Mouse (Mus musculus) small intestine, adult 2 months (tissue): ENCODE measurements around the gene Ugt1a7c. TPM values are rescaled to one million over a fixed set of nuclear protein-coding genes. Genes with fewer than 3 reads are reported as not detected.
"Not testable (repeated sequence)": the region's sequence is repeated elsewhere in the genome, so short reads cannot be mapped to it uniquely, and the experiment has no call there.

Source experiments
- H3K27ac ChIP-seq: fragments of 200-500 bp; 2 replicates; pipeline ENCODE4 v1.5.1; 2012; ENCODE audit warnings: low read depth, low read length, control low read depth, inconsistent platforms; ENCODE audit not compliant: insufficient read depth
- H3K27me3 ChIP-seq: fragments of 200-500 bp; 2 replicates; pipeline ENCODE4 v1.6.1; 2012; ENCODE audit warnings: mild to moderate bottlenecking, moderate library complexity, low read length, inconsistent platforms; ENCODE audit not compliant: control insufficient read depth, insufficient read depth
- H3K36me3 ChIP-seq: fragments of 200-500 bp; 2 replicates; pipeline ENCODE4 v1.6.1; 2012; ENCODE audit warnings: mild to moderate bottlenecking, low read length, control low read depth, inconsistent platforms; ENCODE audit not compliant: control insufficient read depth, insufficient read depth
- H3K4me1 ChIP-seq: fragments of 200-500 bp; 2 replicates; pipeline ENCODE4 v1.6.1; 2012; ENCODE audit warnings: low read length, inconsistent platforms, mixed read lengths; ENCODE audit not compliant: control insufficient read depth, insufficient read depth, insufficient read length
- H3K4me3 ChIP-seq: fragments of 200-500 bp; 2 replicates; pipeline ENCODE4 v1.5.1; 2012; ENCODE audit warnings: low read depth, mild to moderate bottlenecking, control low read depth, inconsistent platforms, low read length, moderate library complexity
- CTCF ChIP-seq: fragments of 200-500 bp; IDR thresholded peaks from 2 replicates; pipeline ENCODE4 v1.5.1; 2012; ENCODE audit warnings: low read depth, mild to moderate bottlenecking, control low read depth, inconsistent platforms, low read length, moderate library complexity, mixed read lengths; ENCODE audit not compliant: insufficient replicate concordance, insufficient read length; ENCODE audit errors: extremely low read depth
- POLR2A ChIP-seq: fragments of 200-500 bp; IDR thresholded peaks from 2 replicates; pipeline ENCODE4 v1.6.1; 2012; ENCODE audit warnings: low read depth, mild to moderate bottlenecking, control low read depth, inconsistent platforms, low read length, moderate library complexity
- WGBS: fragments of 180-500 bp; shearing (Covaris S2); methylation state at CpG from one replicate; pipeline ENCODE4 v1.1.7; 2018; 5-methylcytosine and 5-hydroxymethylcytosine counted together
- polyA plus RNA-seq: library from polyadenylated mRNA; depleted of rRNA; stranded (reverse); fragments of >200 nt; gene quantifications from 2 replicates; pipeline ENCODE4 v1.2.3, GENCODE M21; 2012

Ugt1a7c gene
- polyA plus RNA-seq, 1 experiment, result 60.9 TPM

DNA sequence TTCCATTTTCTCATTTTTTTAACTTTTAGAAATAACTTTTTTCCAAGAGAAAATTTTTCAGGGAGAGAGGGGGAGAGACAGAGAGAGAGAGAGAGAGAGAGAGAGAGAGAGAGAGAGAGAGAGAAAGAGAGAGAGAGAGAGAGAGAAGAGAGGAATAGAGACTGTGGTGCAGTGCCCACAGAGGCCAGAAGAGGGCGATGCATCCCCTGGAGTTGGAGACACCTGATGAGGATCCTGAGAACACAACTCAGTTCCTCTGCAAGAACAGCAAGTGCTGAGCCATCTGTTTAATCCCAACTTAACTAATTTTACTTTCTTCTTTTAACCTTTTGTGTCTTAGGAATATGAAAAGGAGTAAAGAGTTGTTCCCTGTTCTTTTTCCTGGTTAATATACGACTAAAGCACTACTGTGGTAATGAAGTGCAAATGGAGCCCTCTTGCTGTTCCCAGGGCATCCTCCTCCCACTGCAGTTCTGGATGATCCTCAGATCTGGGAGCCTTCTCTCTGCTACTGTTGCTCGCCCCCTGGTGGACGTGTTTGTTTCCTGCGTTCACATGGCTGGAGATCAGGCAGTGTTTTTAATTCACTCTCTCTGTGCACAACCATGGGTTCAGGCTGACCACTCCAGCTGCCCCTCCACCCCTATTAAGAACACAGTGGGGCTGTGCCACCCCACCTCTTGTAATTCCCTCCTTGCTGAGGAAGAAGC is 49.3 kb downstream of the Ugt1a7c start:
- H3K27ac ChIP-seq, H3K4me3 ChIP-seq, H3K36me3 ChIP-seq, H3K27me3 ChIP-seq, H3K4me1 ChIP-seq: not testable (repeated sequence)
- WGBS, result 6% methylated on average over 5 of the region's 5 CpGs
- TF ChIP-seq CTCF, result peak; percentile 38; the same call in 1 of the 2 replicates

DNA sequence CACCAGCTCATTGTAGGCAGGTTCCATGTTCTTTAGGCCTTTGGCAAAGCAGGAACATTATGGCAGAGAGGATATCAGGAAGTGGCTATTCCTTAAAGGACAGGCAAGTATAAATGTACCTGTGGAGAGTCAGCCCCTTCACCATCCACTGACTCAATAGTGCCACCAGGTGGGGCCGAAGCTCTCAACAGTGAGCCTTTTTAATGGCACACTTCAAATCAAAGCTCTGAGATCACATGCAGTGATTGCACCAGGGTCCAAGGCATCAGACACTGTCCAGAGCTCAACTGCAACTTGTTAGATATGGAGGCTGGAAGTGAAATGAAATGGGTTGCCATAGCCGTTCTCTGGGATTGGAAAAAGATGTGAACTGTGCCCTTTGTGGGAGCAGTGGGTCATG is 50.4 kb downstream of the Ugt1a7c start:
- H3K36me3 ChIP-seq, H3K27ac ChIP-seq, H3K4me3 ChIP-seq, H3K4me1 ChIP-seq, H3K27me3 ChIP-seq: not testable (repeated sequence)
- TF ChIP-seq CTCF, result peak; percentile 27; the same call in 1 of the 2 replicates
- WGBS, result 62% methylated on average over 2 of the region's 2 CpGs

DNA sequence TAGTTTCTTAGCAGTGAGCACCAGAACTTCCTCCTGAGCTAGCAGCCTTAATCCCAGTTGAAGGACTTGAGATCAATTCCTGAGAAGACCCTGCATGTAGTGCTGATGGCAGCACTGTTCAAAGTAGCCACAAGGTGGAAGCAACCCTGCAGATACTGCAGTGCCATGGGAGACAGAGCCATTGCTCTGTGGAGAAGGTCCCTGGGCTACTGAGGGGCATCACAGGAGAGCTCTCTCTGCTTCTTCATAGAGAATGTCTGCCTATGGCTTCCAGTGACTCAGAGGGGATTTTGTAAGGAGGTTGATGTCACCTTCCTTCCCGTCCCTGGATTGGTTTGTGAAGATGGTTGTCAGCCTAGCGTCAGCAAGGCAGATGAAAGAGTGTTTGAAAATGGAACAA is 55.3 kb downstream of the Ugt1a7c start:
- H3K27me3 ChIP-seq, H3K36me3 ChIP-seq, H3K4me1 ChIP-seq, H3K4me3 ChIP-seq, H3K27ac ChIP-seq: not testable (repeated sequence)
- WGBS, result 83% methylated on average over 2 of the region's 2 CpGs
- TF ChIP-seq CTCF, result peak; percentile 12; the same call in 1 of the 2 replicates

DNA sequence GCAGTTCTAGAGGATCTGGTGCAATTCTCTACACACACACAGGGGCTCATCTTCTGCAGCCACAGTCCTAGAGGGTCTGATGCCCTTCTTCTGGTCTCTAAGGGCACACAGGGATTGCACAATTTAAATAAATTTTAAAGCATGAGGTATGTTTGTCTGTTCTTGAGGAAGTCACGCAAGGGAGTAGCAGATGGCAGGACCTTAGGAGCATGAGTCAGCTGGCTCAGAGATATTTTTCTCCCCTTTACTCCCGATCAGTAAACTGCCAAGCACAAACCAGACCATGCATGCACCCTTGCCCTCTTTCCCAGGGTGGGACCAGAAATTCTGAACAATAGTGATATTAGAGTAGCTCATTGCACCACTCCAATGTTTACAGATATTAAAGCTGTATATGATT is 63.6 kb downstream of the Ugt1a7c start:
- H3K27ac ChIP-seq, result no peak overlapping the region
- H3K4me3 ChIP-seq, result no peak overlapping the region
- 26% methylated on average over 2 of the region's 2 CpGs for WGBS
- no peaks in the 10 kb centered on the region; the same call in 1 of the 2 replicates for H3K36me3 ChIP-seq
- H3K4me1 ChIP-seq, result peaks cover 4% of the 10 kb centered on the region; the same call in 1 of the 2 replicates
- H3K27me3 ChIP-seq, result no peaks in the 10 kb centered on the region
- no peak for TF ChIP-seq CTCF
- no peak for TF ChIP-seq POLR2A

DNA sequence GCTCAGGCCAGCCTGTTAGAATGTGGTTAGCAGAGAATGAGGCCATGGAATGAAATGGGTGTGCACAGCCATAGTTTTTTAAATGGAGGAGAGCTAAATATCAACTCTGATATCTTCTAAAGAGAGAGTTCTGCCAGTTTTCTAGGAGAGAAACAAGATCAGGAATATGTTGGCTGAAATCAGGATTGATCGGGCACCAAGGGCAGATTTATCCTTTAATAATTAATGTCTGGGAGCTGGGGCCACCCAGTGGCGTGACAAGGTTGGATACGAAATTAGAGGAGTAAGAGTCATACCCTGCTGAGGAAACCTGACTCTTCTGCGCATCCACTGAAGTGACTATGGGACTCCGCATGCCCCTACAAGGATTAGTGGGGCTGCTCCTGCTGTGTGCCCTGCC is 70.8 kb downstream of the Ugt1a7c start, which contains the start of gene Ugt1a5:
Gene Ugt1a5 (plus strand): TSS at position 302 of the 400 bp plus-strand sequence.
- H3K27me3 ChIP-seq, result no peaks in the 10 kb centered on the region
- 0 out of 2 replicates have a peak, but pooled peaks cover 2% of the 10 kb centered on the region for H3K4me1 ChIP-seq
- H3K27ac ChIP-seq, result no peak within 1 kb of the TSS
- no peak within 1 kb of the TSS for H3K4me3 ChIP-seq
- peaks cover 5% of the 10 kb centered on the region; the same call in 1 of the 2 replicates for H3K36me3 ChIP-seq
- TF ChIP-seq CTCF (no peak), POLR2A (no peak)
- 89% methylated on average over 5 of the region's 5 CpGs for WGBS

DNA sequence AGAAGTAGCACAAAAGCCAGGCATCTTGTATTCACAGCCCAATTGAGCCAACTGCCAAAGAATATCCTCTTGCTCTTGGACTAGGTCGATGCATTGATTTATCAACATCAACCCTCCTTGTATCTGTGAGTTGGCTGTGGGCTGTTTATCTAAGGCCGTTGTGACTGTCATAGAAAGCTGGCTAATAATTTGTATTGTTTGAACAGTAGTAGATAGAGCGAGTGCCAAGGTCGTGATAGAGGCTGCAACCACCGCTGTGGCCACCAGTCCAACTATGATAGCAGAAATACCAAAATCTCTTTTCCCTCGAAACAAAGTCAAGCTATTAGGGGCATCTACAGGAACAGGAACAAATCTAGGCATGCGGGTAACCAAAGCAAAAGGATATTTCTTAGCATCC is 77.3 kb downstream of the Ugt1a7c start:
- not testable (repeated sequence) for H3K4me1 ChIP-seq, H3K27ac ChIP-seq, H3K36me3 ChIP-seq, H3K4me3 ChIP-seq, H3K27me3 ChIP-seq
- WGBS, result 48% methylated on average over 7 of the region's 7 CpGs

DNA sequence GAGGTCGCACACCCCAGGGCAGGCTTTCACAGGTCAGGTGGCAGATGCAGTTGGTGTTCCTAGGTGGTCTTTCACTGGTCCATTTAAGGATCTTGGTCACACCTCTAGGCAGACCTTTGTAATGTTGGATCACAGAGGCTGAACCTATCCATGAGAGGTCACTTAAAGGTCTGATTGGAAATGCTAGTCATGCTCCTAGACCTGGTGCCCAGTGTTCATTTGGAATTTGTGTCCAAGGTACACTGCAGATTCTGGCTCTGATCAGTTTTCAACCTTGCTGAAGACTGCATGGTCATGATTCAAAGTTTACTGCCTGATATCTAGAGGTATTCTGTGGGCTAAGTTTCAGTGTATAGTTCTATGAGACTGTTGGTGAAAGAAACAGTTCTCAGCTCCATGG is 84.8 kb downstream of the Ugt1a7c start:
- 0 out of 2 replicates have a peak, but pooled peaks cover 2% of the 10 kb centered on the region for H3K36me3 ChIP-seq
- no peaks in the 10 kb centered on the region for H3K27me3 ChIP-seq
- TF ChIP-seq POLR2A (no peak), CTCF (no peak)
- peaks cover 9% of the 10 kb centered on the region; the same call in 1 of the 2 replicates for H3K4me1 ChIP-seq
- 89% methylated on average over 1 of the region's 1 CpGs for WGBS
- no peak overlapping the region for H3K4me3 ChIP-seq
- peak overlapping the region; percentile 92 for H3K27ac ChIP-seq
